Mouse (Mus musculus) T-helper 17 cell (primary cell): ENCODE data around the gene Magea10.

Source experiments
- in situ Hi-C, 2 experiments: fragments of 300-600 bp; cut with MboI, MseI; formaldehyde crosslinking; loops; 1 replicate in 1 of 2; 2 replicates in 1 of 2; pipeline ENCODE4 v1.15.1; 2025; ENCODE audit warnings: high pct_unique_total_duplicates in 2 of 2

Gene Magea10

DNA sequence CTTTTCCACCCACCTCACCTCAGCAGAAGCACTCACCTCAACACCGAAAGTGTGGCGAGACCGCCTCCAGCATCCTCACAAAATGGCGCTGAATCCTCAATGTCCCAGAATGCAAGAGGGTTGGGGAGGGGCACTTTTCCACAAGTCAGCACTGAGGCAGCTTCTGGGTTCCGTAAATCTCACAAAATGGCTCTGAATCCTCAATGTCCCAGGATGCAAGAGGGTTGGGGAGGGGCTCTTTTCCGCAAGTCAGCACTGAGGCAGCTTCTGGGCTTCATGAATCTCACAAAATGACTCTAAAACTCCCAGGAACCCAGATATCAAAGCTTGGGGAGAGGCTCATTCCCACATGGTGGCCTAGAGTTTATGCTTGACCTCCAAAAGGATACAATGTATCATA is at the start of gene Magea10:
TSS of gene Magea10 (minus strand) at position 101 of the 400 bp plus-strand sequence.
- in situ Hi-C loops = no loop called here

DNA sequence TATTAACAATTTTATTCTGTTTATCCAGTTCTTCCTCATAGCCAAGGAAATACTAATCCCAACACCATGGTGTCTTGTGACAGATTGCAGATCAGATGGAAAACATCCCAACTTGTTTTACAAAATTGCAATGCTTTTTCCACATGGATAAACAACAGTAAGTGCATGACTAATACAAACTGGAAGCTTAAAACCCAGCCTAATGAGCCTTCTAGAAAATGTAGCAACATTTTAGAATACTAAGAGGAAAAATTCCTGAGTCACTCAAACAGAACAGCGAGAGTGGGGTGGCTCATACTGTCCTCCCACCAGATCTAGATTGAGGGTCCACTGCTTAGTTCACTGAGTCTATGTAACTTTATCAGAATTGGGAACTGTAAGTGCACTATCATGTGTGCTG is 4.7 kb downstream of the Magea10 start:
- in situ Hi-C loops = no loop called here
